Mouse (Mus musculus): ENCODE measurements around the gene Wdr35.

Gene Wdr35

GRCm38 (mm10) chr12:8973820-8974465 is at the start of gene Wdr35:
Wdr35 (plus strand) TSS chr12:8973892.
- POLR2A ChIA-PET, result interaction anchor here in 3 of 4 experiments (0.5 to 2.1 kb wide), 26 partner anchors 9 to 600 kb away, joined by 3 to 12 read pairs (median 4); partner anchors contain the start of genes Ttc32 (in 2 of the 3), Laptm4a (in 1 of the 3) and Sdc1 (in 1 of the 3)
- CTCF ChIA-PET, result interaction anchor here in 3 of 4 experiments (0.6 to 1.2 kb wide), 4 partner anchors 38 to 1882 kb away, joined by 3 to 5 read pairs (median 3); no protein-coding TSS in a partner anchor

- POLR2A ChIA-PET, result interaction anchor here in 2 of 4 experiments (2.5 to 5.4 kb wide), 3 partner anchors 10 to 13 kb away, joined by 7 to 60 read pairs (median 39); no protein-coding TSS in a partner anchor
- CTCF ChIA-PET, result no interaction called here
Measured at GRCm38 (mm10) chr12:8927652-8928051, 46.0 kb upstream of the Wdr35 start.

DNA sequence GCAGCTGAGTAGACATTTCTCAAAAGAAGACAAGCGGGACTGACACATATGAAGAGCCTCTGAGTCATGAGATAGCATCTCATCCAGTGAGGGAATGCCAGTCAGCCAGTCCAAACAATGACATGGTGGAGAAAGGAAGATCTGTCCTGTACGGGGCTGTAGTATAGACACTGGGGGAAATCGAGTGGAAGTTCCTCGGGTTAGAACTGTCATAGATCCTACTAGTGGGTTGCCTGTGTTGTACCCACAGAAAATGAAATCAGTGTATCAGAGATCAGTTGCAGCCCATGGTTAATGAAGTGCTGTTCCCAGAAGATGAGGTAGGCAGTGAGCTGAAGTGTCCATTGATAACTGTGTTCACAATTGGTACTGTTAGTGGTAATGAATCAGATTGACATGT is 44.9 kb upstream of the Wdr35 start:
- ChIA-PET CTCF (no interaction called here), POLR2A (interaction anchor here in 3 of 4 experiments (0.5 to 5.4 kb wide), 8 partner anchors 11 to 158 kb away, joined by 3 to 39 read pairs (median 4); partner anchors contain the start of gene Sdc1 (in 1 of the 3))

DNA sequence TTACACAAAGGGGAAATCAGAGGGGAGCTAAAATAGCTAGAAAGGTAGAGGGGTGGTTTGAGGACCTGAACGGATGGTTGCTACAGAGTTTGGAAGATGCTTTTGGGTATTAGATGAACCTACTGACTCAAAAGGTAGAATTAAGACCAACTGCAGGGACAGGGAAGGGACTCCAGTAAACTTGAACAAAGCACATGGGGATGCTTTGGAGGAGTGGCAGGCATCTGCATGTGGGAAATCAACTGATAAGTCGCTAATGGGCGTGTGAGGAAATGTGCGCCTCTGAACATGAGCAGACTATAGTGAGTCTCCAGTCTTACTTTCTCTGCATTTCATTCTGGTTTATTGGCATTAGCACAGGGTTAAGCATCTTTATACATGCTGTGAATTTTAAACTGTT is 42.6 kb upstream of the Wdr35 start:
- POLR2A ChIA-PET, result interaction anchor here in 3 of 4 experiments (0.6 to 5.4 kb wide), 6 partner anchors 8 to 431 kb away, joined by 3 to 39 read pairs (median 3); partner anchors contain the start of gene Rhob (in 1 of the 3)
- CTCF ChIA-PET, result no interaction called here

DNA sequence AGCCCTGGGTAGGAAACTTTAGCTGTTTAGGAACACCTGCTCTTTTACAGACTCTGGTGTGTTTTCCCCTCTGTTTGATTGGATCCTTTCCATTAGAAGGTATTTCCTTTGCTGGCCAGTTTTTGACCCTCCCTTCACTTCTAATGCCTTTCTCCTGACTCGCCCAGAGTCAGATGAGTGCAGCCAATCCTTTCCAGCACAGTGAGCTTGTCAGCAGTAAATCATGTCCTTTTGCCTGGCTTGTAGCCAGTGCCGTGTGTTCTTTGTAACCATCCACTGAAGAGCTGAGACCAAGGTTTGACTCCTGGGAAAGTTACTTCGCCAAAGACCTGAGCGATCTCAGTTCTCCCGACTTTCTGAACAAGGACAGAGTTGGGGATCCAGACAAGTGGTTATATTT is 38.3 kb upstream of the Wdr35 start:
- ChIA-PET POLR2A (interaction anchor here in 2 of 4 experiments (0.8 to 6.8 kb wide), 18 partner anchors 9 to 164 kb away, joined by 3 to 60 read pairs (median 6); partner anchors contain the start of genes Laptm4a (in 1 of the 2), Matn3 (in 1 of the 2), Sdc1 (in 1 of the 2) and Ttc32 (in 1 of the 2)), CTCF (interaction anchor here in 3 of 4 experiments (0.6 to 2.3 kb wide), 9 partner anchors 11 to 609 kb away, joined by 3 to 6 read pairs (median 3); partner anchors contain the start of gene Wdr35 (in 1 of the 3))

GRCm38 (mm10) chr12:8936210-8936609 is 37.5 kb upstream of the Wdr35 start:
- CTCF ChIA-PET, result interaction anchor here (0.5 to 2.3 kb wide), 17 partner anchors 12 to 620 kb away, joined by 3 to 6 read pairs (median 4); partner anchors contain the start of gene Wdr35 (in 2 of the 4)
- POLR2A ChIA-PET, result interaction anchor here in 3 of 4 experiments (0.6 to 6.8 kb wide), 21 partner anchors 8 to 165 kb away, joined by 3 to 60 read pairs (median 5); partner anchors contain the start of genes Laptm4a (in 1 of the 3), Matn3 (in 1 of the 3), Sdc1 (in 1 of the 3) and Ttc32 (in 1 of the 3)

DNA sequence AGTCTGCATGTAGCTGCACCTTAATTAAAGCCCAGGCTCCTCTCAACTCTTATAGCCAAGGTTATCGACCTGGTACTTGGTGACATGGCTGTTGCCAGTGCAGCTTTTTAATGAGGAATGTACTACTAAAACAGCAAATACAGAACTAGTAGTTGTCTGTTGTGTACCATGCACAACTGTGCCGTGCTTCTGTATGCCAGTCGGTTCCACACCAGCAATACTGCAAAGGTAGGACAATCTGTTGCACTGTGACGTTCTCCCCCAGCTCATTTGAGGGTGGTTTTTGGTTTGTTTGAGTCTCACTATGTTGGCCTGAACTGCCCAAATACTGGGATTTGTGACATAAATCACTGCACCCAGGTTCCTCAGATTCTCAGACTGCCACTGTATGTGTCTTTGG is 34.2 kb upstream of the Wdr35 start:
- CTCF ChIA-PET, result no interaction called here

DNA sequence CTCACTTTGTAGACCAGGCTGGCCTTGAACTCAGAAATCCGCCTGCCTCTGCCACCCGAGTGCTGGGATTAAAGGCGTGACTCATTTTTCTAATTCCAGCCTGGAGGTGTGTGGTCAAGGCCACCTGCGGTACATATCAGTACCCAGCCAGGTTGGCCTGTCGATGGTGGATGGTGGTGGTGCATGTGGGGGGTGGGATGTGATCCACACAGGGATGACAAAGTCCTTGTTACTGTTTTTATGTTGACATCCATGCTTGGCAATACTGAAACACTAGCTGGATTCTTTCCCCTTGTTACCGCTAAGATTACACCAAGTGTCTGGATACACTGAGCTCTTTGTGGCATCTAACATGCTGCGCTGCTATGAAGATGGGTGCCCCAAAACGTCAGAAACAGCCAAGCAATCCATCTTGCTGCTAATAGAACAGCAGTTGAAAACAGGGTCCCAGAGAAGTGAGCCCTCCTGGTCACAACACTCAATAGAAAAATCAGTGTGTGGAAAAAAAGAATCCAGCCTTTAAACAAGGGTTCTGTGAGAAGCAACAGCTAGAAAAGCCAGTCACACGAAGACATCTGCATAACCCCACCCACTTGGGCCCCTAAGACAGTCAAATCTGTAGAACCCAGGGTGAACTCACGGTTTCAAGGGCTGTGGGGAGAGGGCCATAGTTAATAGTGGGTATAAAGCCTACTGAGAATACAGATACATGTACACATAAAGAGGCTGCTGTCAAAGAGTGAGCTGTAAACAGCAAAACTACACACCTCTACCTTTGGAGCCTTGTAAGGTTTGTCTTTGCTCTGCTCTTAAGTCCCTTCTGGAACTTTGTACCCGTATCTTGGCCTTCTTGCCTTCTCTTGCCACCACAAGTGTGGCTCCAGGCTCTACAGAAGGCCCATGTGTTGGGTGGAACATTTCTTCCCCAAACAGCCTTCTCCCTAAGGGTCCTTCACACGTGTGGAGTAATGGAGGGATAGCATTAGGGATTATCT is 33.4 kb upstream of the Wdr35 start:
- ChIA-PET CTCF (interaction anchor here in 2 of 4 experiments (0.5 to 1.3 kb wide), 5 partner anchors 41 to 169 kb away, joined by 3 to 7 read pairs (median 3); partner anchors contain the start of gene Sdc1 (in 1 of the 2)), POLR2A (interaction anchor here (0.7 to 6.8 kb wide), 57 partner anchors 8 to 599 kb away, joined by 3 to 60 read pairs (median 4); partner anchors contain the start of genes Laptm4a (in 2 of the 4), Rhob (in 2 of the 4), Ttc32 (in 2 of the 4) and Wdr35 (in 2 of the 4))

More for the DNA sequence above, 34.2 kb upstream of the Wdr35 start:
- POLR2A ChIA-PET, result interaction anchor here (0.7 to 6.8 kb wide), 17 partner anchors 10 to 177 kb away, joined by 3 to 60 read pairs (median 6); partner anchors contain the start of genes Sdc1 (in 1 of the 4) and Wdr35 (in 1 of the 4)

GRCm38 (mm10) chr12:8941131-8941615 is 32.5 kb upstream of the Wdr35 start:
- ChIA-PET CTCF (interaction anchor here in 1 of 4 experiments (0.9 to 1.3 kb wide), 3 partner anchors 52 to 170 kb away, joined by 3 to 5 read pairs (median 3); partner anchors contain the start of gene Sdc1), POLR2A (interaction anchor here (0.6 to 6.8 kb wide), 54 partner anchors 9 to 600 kb away, joined by 3 to 60 read pairs (median 4); partner anchors contain the start of genes Rhob (in 3 of the 4), Laptm4a (in 2 of the 4), Ttc32 (in 2 of the 4) and Wdr35 (in 2 of the 4))

DNA sequence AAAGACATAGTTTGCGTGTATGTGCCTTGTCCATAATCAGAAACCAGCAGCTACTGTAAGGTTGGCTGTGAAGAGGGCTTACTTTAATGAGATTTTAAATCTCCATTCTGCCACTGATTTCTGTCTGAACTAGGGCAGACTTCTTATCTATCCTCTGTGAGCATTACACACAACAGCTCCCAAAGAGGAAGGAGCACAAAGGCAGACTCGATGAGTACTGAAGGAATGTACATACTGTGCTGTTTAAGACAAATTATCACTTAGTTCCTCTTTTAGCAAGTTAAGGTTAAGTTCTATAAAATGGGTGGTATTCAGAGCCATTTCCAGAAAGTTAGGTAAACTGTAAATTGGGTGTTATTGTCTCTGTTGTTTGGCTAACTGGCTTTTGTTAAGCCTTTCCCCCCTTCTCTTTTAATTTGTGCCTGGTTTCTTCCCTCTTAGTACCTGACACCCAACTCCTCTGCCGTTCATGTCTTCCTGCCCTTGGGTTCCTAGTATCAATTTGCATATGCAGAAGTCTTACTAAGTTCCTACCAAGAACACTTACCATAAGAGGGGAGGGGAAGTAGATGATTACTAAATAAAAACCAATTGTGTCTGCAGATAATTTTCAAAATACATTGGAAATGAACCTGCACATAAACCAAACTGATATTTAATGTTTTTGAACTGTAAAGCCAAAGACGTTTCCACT is 31.8 kb upstream of the Wdr35 start:
- POLR2A ChIA-PET, result interaction anchor here (0.6 to 6.8 kb wide), 42 partner anchors 9 to 601 kb away, joined by 3 to 60 read pairs (median 4); partner anchors contain the start of genes Laptm4a (in 2 of the 4), Rhob (in 2 of the 4), Ttc32 (in 2 of the 4) and Wdr35 (in 2 of the 4)
- CTCF ChIA-PET, result interaction anchor here in 1 of 4 experiments (1.3 kb wide), 2 partner anchors 53 to 171 kb away, joined by 3 to 5 read pairs; partner anchors contain the start of gene Sdc1

- ChIA-PET POLR2A (interaction anchor here in 2 of 4 experiments (0.9 to 1.5 kb wide), 2 partner anchors 11 to 23 kb away, joined by 3 to 4 read pairs; no protein-coding TSS in a partner anchor), CTCF (no interaction called here)
Measured at GRCm38 (mm10) chr12:8947163-8947562, 26.5 kb upstream of the Wdr35 start.

DNA sequence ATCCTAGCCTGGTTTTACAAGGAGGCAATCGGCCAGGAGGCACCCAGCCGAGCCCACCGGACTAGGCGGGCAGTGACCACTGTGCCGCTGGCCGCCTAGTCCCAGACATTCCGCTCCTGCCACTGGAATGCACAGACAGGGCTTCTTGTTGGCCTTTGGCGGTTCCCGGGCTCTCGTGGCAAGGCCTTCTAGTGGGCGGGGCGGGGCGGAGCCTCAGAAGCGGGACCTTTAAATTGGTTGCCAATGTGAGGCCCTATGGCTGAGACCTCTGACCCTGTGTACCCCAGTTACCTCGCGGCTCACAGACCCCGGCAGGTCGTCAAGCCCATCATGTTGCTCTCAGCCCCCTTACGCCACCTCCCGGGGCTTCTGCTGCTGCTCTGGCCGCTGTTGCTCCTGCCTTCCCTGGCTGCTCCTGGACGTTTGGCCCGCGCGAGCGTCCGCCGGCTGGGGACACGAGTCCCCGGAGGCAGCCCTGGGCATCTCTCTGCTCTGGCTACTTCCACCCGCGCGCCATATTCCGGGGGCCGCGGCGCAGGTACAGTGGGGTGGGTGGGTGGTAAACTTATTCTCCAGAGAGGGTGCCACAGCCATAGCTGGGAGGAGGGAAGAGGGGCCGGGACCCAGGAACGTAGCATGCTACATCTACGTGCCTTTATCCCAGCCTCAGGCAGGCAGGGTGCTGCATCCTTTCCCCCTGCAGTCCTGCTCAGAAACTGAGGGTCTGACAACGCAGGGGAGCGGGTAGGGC is 25.8 kb upstream of the Wdr35 start, which contains the start of gene Matn3:
Gene Matn3 (plus strand): TSS at position 216 of the 751 bp plus-strand sequence.
- ChIA-PET CTCF (interaction anchor here in 2 of 4 experiments (0.6 to 1.5 kb wide), 2 partner anchors 49 to 249 kb away, joined by 3 read pairs; no protein-coding TSS in a partner anchor), POLR2A (interaction anchor here in 2 of 4 experiments (0.8 to 1.8 kb wide), 5 partner anchors 10 to 82 kb away, joined by 3 to 5 read pairs (median 3); partner anchors contain the start of gene Ttc32 (in 1 of the 2))

DNA sequence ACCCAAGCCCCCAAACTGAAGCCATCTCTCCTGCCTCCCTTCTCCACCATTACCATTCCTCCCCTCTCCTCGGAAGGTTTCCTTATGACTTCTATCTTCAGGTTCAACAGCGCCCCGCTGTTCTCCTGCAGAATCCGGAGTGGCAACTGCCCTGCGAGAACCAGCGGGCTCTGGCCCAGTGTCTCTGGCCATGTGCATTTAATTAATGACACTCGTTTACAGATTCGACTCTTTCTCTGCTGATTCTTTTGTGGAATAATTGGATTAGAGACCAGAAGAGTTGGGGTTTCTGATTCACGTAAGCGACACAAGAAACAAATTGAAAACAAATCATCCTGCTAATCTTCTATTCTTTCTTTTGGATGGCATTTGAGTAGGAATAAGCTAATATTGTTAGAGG is 20.6 kb upstream of the Wdr35 start:
- ChIA-PET CTCF (no interaction called here), POLR2A (no interaction called here)

DNA sequence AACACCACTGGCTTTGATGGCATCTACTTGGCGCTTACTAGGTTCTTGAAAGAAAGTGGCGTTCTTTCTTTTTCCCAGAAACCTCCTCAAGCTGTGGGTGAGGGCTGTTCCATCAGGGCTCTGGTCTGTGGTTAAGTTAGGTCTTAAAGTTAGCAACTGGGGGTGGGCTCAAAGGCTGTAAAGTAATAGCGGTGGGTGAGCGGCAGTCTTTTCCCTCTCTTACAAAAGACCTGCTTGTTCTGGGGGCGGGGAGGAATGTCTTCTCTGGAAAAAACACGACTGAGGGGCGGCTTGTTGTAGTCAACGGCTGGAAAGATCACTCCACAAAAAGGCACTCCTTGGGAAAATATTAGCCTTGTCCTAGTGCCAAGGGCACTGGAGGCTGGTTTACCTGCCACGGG is 19.5 kb upstream of the Wdr35 start:
- ChIA-PET POLR2A (interaction anchor here in 1 of 4 experiments (0.9 to 1.8 kb wide), 3 partner anchors 8 to 31 kb away, joined by 3 to 4 read pairs (median 3); no protein-coding TSS in a partner anchor), CTCF (no interaction called here)

GRCm38 (mm10) chr12:8961607-8962316 is 11.9 kb upstream of the Wdr35 start:
- ChIA-PET CTCF (no interaction called here), POLR2A (interaction anchor here in 2 of 4 experiments (0.5 to 1.5 kb wide), 3 partner anchors 13 to 429 kb away, joined by 3 to 4 read pairs (median 3); no protein-coding TSS in a partner anchor)
